Mouse (Mus musculus): ENCODE results near the gene Fbxw28. TPM values are rescaled to one million over a fixed set of nuclear protein-coding genes. Genes with fewer than 3 reads are reported as not detected.
"Not testable (repeated sequence)": the region's sequence is repeated elsewhere in the genome, so short reads cannot be mapped to it uniquely, and the experiment has no call there.

Fbxw28 gene
- not detected in 2 replicates for polyA plus RNA-seq (2015; fragmentation: Nextera tagmentation; extraction: Ambion mirVana)

GRCm38 (mm10) chr9:109339559-109339958, at the start of gene Fbxw28:
TSS of gene Fbxw28 (minus strand) at chr9:109339659.
- not testable (repeated sequence) for ATAC-seq; H3K27ac ChIP-seq; H3K4me1 ChIP-seq; H3K9me3 ChIP-seq (replicated peaks); H3K4me2 ChIP-seq; H3K9ac ChIP-seq; H3K36me3 ChIP-seq (ENCODE audit: poor library complexity, severe bottlenecking); H3K4me3 ChIP-seq; H3K27me3 ChIP-seq
- 100% methylated on average over 1 of the region's 1 CpGs for WGBS

GRCm38 (mm10) chr9:109287576-109287975, 51.9 kb downstream of the Fbxw28 start, which contains the start of gene Fbxw14:
TSS of gene Fbxw14 (minus strand) at chr9:109287676.
- not testable (repeated sequence) for H3K9me3 ChIP-seq (replicated peaks); H3K4me2 ChIP-seq; H3K27ac ChIP-seq; H3K4me3 ChIP-seq; ATAC-seq; H3K4me1 ChIP-seq; H3K36me3 ChIP-seq (ENCODE audit: poor library complexity, severe bottlenecking); H3K27me3 ChIP-seq; H3K9ac ChIP-seq
- no CpG with 5 or more reads among the region's 1 CpGs for WGBS

Other genes starting within 250 kb of the Fbxw28 start
- gene Plxnb1, start 244.3 kb downstream of the Fbxw28 start, polyA plus RNA-seq (2015; fragmentation: Nextera tagmentation; extraction: Ambion mirVana), result 22.4 and 27.7 TPM in 2 replicates
- not detected in 2 replicates for gene Fbxw21, start 177.6 kb downstream of the Fbxw28 start, polyA plus RNA-seq (2015; fragmentation: Nextera tagmentation; extraction: Ambion mirVana)
- not detected in 2 replicates for gene Fbxw13, start 143.7 kb downstream of the Fbxw28 start, polyA plus RNA-seq (2015; fragmentation: Nextera tagmentation; extraction: Ambion mirVana)
- gene Fbxw20, start 104.9 kb downstream of the Fbxw28 start, polyA plus RNA-seq (2015; fragmentation: Nextera tagmentation; extraction: Ambion mirVana), result not detected in 2 replicates
- not detected in 2 replicates for gene Fbxw14, start 52.0 kb downstream of the Fbxw28 start, polyA plus RNA-seq (2015; fragmentation: Nextera tagmentation; extraction: Ambion mirVana)
- gene Fbxw22, start 64.6 kb upstream of the Fbxw28 start, polyA plus RNA-seq (2015; fragmentation: Nextera tagmentation; extraction: Ambion mirVana), result not detected in 2 replicates
- gene Fbxw16, start 109.5 kb upstream of the Fbxw28 start, polyA plus RNA-seq (2015; fragmentation: Nextera tagmentation; extraction: Ambion mirVana), result not detected in 2 replicates
- gene Fbxw19, start 156.2 kb upstream of the Fbxw28 start, polyA plus RNA-seq (2015; fragmentation: Nextera tagmentation; extraction: Ambion mirVana), result not detected in 2 replicates
- not detected in 2 replicates for gene Fbxw15, start 228.6 kb upstream of the Fbxw28 start, polyA plus RNA-seq (2015; fragmentation: Nextera tagmentation; extraction: Ambion mirVana)